Mouse (Mus musculus) ovary, postnatal 10 days (tissue): ENCODE data around the gene Dlg3.

Experiments used
- DNase-seq: peaks from one replicate; pipeline ENCODE4 v3.0.0; 2022; ENCODE audit warnings: low spot score

Dlg3 gene

DNA sequence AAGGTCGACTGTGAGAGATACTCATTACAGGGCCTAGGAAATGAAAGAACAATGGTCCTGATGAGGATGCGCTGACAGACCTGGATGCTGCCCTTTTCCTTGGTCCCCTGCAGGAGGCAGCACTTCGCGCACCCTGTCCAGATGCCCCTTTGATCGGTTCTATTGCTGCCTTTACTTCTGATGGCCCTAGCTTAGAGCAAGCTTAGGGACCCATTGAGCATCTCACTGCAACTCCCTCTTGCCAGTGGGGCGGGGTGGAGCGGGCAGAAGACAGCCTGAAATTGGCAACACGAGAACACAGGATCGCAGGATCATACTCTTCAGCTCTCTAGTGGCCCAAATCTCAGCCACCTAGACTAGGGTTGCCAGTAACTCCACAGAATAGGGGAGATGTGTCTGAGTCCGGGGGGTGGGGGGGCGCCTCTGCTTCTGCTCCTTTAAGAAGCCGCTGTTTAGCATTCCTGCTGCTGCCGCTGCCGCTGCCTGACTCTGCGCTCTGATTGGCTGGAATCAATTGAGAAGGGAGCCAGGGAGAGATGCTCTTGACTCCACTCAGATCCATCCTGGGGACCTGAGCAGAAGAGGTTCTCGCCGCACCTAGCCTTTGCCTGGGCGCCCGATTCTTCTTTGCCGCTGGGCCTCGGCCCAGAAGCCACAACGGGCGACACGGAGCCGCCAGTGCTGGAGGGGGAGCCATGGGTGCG lies at the start of gene Dlg3:
Gene Dlg3 (plus strand): TSS at position 542 of the 704 bp plus-strand sequence.
- no peak for DNase-seq

DNA sequence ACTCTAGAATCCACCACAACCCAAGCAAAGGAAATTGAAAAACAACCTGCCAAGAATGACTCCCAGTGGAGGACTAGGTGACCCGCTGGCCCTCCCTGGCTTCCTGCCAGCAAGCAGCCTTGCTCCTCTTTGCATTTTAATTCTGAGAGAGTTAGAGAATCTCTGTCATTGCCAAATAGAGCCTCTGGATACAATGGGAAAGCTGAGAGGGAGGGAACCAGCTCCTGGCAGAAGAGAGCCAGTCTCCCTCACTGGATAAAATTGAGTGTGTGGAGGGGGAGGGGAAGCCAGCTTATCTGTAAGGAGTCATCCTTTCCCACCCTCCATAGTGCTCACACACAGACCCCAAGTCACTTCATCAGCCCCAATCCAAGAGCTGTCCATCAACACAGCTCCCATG lies 38.6 kb upstream of the Dlg3 start:
- DNase-seq = no peak

DNA sequence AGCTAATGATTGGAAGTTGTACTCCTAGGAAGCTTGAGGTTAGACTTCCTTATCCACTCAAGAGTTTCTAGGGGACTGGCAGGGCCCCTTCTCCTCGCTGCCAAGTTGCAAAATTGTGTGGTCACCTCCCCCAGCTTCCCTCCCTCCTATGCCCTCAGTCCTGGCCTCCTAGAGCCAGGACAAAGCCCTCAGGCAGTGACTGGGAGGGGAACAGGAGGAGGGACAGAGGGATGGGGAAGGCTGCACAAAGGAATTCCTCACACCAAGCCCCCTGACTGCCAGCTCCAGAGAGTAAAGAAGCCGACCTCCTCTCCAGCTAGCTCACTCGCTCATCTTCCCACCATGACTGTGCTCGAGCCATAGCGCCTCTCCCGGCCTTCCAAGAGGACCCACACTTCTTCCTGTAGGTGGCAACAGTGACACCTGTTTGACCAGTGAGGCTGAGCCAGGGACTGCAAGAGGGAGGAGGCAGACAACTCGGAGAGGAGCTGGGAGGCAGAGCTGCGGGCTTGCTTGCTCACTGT lies 37.8 kb upstream of the Dlg3 start, which contains the start of gene Gdpd2:
Gene Gdpd2 (plus strand): TSS at position 209 of the 524 bp plus-strand sequence.
- no peak for DNase-seq

DNA sequence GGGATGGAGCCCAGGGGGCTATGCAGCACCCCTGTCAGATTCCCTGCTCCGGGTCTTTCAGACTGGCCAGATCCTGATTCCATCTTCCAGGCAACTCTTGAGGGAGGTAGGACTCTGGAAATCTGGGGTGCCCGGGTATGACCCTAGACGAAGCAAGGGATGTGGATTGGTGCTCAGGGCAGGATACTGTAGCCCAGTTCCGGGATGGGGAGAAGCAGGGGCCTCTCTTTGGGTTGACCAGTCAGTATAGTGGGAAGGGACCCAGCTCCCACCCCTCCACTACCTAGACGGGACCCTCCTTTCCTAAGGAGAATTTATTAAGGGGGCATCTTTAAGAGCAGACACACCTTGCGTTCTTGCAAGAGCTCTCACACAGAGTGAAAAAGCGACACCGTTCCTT lies 37.3 kb upstream of the Dlg3 start:
- DNase-seq = no peak

DNA sequence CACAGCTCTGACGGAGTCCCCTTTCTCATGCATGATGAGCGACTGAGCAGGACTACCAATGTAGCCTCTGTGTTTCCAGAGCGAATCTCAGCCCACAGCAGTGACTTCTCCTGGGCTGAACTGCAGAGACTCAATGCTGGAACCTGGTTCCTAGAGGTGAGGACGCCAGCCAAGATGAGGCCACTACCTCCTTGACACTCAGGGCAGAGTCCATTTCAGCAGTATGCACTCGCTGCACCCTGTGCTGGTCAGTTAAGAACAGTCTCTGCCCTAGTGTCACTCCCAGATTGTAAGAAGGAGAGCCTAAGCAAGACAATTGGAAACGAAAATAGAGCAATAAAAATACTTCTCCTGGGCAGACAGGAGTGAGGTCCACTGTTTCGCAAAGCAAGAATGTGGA lies 33.2 kb upstream of the Dlg3 start:
- DNase-seq = no peak

DNA sequence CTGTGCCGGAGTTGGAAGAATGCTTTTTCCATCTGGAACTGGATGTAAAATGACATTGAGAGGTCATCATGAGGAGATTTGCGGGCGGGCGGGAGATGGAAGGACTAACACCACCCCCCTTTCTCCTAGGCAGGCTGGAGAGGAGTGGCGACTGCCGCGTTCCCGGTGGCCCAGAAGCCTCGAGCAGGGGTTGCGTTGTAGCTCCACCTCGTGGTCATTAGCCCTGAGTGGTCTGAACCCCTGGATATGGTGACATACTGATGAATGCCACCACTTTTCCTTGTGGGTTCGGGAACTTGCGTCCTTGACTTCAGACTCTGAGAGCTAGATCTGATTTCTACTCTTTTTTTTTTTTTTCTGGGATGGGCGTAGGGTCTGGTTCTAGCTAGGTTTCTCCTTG lies 28.6 kb upstream of the Dlg3 start:
- DNase-seq = no peak

DNA sequence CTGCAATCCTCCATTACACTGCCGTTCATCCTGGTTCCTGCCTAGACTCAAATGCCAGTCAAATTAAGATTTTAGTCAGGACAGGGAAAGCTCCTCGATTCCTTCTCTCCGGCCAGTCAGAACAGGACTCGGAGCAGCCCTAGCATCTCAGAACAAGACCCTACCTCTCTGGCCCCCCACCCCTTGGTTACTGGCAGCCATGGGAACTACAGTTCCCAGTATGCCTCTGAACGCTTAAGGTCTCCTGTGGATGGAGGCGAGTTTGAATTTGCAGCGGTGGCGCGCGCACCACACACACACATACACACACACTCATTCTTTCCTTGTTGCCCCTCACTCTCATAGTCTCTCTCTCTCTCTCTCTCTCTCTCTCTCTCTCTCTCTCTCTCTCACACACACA lies 28.1 kb upstream of the Dlg3 start:
- no peak for DNase-seq

DNA sequence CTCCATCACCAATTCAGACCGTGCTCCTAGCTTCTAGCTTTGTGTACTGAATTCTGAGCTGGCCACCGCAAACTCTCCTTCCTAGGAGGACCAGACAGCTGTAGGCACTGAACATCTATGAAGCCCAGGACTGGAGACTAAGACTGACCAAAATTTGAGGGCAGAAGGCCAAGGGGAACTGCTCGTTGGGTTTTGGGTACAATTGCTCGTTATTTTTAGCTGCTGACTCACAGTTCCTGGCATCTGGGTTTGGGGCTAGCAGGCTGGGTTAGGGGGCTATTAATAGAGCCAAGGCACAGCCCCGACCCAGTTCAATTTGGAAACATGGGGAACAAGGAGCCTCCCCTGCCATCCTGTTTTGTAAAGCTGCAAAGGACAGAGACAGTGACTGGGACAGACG lies 26.7 kb upstream of the Dlg3 start:
- no peak for DNase-seq

DNA sequence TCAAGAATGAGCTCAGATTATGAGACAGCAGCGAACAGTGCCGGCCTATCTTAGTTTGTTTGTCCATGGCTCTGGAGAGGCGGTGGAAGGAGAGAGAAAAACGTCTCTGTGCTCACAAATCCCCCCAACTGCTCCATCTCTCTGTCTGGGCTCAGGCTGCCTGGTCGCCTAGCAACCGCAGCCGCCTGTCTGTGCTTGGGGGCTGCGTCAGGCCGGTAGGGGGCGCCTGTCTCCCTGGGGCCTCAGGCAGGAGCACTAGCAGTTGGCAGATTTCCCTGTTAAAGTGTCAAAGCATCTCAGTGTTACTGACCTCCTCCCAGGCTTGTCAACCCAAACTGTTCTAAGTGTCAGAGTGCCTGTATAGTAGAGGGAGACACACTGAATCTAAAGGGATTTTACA lies 25.6 kb upstream of the Dlg3 start:
- no peak for DNase-seq

DNA sequence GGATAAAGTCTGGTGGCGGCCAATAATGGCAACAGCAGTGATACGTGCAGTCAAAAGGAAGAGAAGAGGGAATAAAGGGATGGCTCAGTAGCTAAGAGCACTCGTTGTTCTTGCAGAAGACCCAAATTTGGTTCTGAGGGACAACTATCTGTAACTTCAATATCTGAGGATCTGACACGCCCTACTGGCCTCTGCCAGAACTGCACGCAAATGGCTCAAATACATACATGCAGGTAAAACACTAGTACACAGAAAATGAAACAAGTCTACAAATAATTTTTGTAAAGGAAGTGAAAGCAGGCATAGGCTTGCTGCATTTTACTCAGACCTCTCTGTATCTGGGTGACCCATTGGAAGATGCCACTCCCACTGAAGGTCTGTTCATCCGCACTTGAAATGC lies 1.7 kb upstream of the Dlg3 start:
- no peak for DNase-seq

DNA sequence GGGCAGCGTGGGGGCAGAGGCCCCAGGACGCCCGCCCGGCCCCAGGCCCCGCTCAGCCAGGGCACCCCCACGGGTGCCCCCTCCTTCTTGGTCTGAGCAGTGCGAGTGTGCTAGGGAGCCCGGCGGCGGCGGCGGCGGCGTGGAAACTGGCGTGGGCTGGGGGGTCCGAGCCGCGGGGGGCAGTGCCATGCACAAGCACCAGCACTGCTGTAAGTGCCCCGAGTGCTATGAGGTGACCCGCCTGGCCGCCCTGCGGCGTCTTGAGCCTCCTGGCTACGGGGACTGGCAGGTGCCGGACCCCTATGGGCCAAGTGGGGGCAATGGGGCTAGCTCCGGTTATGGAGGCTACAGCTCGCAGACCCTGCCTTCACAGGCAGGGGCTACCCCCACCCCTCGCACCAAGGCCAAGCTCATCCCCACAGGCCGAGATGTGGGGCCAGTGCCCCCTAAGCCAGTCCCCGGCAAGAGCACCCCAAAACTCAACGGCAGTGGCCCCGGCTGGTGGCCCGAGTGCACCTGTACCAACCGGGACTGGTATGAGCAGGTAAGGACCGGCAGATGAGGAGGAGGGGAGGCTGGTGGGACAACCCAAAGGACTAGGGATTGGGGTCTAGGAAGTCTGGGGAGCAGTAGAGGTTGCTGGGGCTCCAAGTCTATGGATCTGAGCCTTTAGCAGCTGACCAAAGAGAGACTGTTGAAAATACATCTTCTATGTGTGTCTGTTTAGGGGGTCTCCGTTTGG lies 534 bp downstream of the Dlg3 start:
- no peak for DNase-seq

DNA sequence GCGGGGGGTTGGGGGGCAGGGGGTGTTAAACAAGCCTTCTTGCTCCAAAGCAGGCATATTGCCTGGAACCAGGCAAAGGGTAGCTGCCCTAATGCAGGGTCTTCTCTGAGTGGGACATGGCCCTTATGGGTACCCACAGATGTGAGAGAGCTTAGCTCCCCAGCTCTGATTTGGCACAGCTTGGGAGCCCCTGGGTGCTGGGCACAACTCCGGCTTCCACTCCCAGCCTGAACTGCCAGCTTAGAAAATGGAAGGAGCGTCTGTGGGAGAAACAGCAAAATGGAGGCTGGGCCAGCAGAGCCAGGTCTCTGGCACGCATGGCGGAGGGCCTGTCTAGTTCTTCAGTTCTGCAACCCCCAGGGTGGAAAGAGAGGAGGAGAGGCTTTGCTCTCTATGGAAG lies 1.8 kb downstream of the Dlg3 start:
- no peak for DNase-seq

DNA sequence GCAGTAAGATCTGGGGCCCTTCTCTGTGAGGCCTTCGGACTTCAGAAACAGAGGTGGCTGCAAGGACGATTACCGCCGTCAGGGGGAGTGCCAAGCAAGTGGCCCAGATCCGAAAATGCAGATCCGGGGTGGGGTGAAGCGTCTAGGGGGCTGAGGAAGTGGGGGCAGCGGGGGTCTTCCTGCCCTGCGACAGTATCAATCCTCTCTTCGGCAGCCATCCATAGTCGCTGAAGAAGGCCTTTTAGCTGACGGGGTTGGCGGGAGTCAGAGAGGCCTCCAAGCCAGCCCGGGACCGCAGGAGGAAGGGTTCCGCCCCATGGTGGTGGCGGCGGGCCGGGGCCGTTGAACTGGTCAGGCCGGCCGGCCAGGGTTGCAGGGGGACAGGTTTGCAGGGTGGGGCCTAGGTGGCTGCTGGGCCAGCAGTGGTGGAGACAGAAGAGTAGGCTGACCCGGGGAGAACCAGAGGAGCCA lies 6.9 kb downstream of the Dlg3 start:
- DNase-seq = peak; percentile 26

DNA sequence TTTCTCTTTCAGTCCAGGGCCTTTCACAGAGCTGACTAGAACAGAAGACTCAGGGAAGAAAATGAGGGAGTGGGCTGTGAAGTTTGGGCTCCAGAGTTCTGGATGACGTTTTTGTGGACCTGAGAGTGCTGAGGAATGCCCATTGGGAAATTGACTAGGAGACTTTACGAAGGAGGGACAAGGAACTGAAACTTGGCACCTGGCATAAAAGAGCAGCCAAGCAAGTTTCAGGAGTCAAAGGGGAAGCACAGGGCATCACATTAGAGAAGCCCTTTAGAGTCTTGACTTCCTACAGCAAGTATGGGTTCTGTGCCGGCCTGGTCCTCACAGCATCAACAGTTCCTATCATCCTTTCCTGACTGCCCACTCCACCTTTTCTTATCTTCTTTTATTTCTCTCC lies 7.9 kb downstream of the Dlg3 start:
- no peak for DNase-seq

DNA sequence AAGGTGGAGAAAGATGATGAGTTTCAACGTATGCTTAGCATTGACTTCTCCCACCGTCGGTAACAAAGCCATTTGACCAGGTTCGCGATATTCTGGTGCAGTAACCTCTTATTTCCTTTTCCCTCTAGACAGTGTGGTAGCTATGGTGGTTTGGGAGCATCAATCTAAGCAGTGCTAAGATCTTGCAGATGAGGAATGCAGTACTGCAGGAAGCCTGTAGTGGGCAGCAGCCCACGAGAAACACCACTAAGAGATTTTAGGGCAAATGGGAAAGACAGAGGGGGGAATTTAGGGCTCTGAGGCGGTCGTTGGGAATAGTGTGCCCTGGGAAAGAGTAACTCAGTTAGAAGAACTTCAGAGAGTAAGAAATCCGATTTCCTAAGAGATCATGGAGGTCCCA lies 9.0 kb downstream of the Dlg3 start:
- DNase-seq = no peak

DNA sequence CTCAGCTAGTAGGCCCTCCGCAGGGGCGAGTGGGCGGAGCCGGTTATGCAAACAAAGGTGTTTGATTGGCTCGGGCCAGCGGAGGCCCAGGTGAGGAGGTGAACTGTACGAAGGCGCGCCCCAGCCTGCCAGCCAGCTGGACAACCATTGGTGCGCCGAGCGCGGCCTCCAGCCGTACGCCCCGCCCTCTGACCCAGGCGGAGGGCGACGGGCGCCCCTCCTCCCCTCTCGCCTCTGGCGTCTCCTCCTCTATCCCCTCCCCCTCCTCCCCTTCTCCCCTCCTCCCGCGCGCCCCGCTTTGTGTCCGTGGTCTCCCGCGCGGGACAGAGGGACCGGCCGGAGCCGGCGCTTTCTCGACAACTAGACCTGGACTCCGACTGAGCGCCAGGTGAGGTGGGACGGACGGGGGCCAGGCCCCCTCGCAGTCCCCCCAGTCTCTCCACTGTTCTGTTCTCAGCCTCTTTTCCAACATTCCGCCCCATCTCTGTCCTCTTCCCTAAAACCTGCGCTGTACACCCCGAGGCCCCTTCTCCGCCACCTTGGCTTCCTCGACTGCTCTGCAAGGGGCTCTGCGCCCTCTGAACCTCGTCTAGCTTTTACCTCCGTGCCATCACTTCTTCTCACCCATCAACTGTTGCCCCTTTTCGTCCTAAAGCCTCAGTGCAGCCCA lies 9.6 kb downstream of the Dlg3 start:
- peak; percentile 20 for DNase-seq

DNA sequence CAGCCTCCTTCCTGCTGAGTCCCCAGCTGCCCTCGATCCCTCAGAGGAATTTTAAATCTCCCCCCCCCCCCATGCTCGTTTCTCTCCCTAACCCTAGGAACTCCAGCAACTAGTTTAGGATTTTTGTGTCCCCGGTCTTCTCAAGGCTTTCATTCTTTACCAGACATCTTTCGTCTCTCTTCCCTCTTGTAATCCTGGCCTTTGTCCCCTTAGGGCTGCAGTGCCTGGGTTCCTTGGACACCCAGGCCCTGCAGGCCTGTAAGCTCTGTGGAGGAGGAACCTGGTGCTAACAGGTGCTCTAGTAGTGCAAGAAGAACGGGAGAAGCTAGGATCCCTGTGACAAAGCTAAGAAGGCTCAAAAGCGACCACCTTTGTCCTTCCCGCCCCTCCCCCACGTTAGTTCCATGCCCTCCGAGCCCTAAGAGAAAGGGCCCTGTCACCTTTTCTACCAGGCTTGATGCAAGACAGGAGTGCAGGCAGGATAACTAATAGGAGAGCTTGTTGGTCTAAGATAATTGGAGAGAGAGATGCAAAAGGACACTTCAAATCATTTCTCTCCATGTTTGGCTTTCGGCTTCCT lies 10.2 kb downstream of the Dlg3 start:
- DNase-seq = no peak

DNA sequence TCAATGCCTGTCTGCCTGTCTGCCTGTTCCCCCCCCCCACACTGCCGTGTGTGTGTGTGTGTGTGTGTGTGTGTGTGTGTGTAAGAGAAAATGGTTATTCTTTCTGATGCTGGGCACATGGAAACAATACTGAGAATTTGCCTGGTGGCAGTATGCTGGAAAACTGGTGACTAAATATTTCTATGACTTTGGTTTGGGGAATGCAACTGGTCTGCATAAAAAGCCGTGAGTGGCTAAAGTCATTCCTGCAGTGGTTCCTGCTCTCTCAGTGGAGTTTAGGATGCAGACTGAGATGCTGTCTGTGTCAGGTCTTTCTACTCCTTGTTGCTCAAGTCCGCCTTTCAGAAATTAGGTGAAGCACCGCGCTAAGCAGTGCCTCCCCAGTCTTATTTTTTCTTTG lies 10.9 kb downstream of the Dlg3 start:
- no peak for DNase-seq

DNA sequence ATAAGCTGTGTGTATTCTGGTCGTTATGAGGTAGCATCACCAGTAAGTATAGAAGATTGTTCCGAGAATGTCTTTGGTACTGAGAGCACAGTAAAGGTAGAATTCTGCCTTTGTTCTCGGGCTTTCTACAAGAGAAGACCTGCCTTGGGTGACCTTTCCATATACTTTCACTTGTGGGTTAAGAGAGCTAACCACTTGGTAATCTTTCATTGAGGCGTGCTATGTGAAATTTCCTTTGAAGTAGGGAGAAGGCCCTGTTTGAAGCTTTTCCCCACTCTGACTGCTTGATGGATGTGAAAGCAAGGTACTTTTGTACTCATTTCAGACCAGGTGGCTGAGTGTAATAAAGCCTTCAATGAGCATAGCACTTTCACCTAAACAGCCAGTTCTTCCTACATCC lies 21.8 kb downstream of the Dlg3 start:
- DNase-seq = no peak

DNA sequence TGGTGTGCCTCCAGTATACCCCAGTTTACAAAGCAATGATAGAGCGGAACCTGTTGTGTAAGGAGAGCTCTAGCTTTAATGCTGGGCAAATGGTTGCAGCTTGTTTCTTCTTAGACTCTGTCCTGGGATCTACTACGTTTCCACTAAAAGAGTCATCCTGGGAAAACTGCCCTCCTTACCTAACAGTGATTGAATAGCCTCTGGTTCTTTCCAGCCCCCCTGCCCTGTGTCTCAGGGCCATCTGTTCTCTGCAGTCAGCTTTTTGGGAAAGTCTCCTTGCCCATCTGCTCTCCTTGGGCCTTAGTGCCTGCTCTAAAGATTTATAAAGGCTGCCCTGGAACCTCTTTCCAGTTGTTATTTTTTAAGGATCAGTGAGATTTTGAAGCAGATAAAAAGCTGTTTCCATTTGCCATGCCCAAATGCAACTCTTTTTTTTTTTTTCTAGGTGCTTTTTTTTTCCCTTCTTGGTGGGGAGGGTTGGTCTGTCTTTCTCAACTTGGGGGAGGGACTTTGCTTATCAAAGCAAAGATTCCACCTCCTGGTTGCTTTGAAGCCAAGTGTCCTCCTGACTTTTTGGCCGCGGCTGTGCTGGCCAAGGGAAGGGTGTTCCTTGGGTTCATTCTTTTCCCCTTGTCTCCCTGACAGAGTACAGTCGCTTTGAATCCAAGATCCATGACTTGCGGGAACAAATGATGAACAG lies 28.7 kb downstream of the Dlg3 start:
- DNase-seq = no peak

DNA sequence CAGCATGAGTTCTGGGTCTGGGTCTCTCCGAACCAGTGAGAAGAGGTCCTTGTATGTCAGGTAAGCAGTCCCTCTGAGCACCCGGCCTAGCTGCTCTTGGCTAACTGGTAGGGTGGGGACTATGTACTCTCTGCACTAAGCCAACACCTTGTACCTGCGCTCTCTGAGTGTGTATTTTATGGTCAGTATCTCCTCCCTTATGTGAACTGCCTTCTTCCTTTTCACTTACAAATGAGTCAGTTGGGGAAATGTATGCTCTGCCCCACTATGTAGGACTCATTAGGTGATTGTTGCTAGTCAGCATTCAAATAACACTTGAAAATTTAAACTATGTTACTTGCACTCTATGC lies 29.2 kb downstream of the Dlg3 start:
- no peak for DNase-seq

DNA sequence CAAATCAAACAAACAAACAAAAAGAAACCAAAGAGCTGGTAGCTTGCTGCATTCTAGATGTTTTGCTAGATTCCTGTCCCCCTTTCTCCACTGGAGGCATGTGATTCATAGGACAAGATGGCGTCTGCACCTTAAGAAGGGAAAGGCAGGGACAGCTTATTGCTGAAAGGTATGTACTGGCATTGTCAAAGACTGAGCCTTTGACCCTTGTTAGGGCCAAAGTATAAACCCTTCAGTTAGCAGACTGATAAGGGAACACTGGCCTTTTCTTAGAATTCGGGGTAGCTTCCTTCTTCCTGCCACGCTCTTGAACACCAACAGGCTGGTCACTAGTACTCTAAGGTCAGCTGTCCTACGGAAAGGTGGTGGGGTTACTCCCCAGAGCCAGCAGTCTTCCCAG lies 29.8 kb downstream of the Dlg3 start:
- no peak for DNase-seq
